Mouse (Mus musculus): Measurements from ENCODE around the gene Tchh. TPM values are rescaled to one million over a fixed set of nuclear protein-coding genes. Genes with fewer than 3 reads are reported as not detected.
"Not testable (repeated sequence)": the region's sequence is repeated elsewhere in the genome, so short reads cannot be mapped to it uniquely, and the experiment has no call there.

The Tchh gene
- polyA plus RNA-seq, 1 experiment from 2014 or later, result 0.47 TPM

GRCm38 (mm10) chr3:93444343-93445164 is 2.4 kb downstream of the Tchh start:
- Histone ChIP-seq H3K4me1 (ENCODE audit: control insufficient read depth in 2 of 2, insufficient read depth in 2 of 2, low read length in 2 of 2) (peaks cover 6 to 12% of the 10 kb centered on the region in 2 experiments; a peak in 2 of 4 replicates), H3K4me3 (ENCODE audit: control insufficient read depth in 1 of 2, insufficient read depth in 1 of 2, low read depth in 1 of 2, low read length in 2 of 2) (peak overlapping the region; percentile 49 to 55), H3K9me3 (ENCODE audit: control insufficient read depth, low read length) (no peaks in the 10 kb centered on the region), H3K27ac (replicated peaks in 1 of 2; ENCODE audit: control insufficient read depth in 1 of 2, insufficient read depth in 1 of 2, low read depth in 2 of 2, low read length in 2 of 2) (no peak overlapping the region), H3K36me3 (ENCODE audit: control insufficient read depth, insufficient read depth, low read length) (no peaks in the 10 kb centered on the region), H3K9ac (ENCODE audit: low read length) (peak overlapping the region; percentile 31), H3K4me2 (ENCODE audit: low read length) (peak overlapping the region; percentile 76), H3K27me3 (ENCODE audit: control insufficient read depth, insufficient read depth, low read length) (peaks cover 49% of the 10 kb centered on the region)
- peak; percentile 57 for ATAC-seq (ENCODE audit: insufficient number of reproducible peaks, insufficient read depth, low FRiP score, low read depth)
- WGBS, result under 1% methylated on average over 56 of the region's 56 CpGs

- peaks cover 52% of the 10 kb centered on the region for H3K27me3 ChIP-seq (ENCODE audit: control insufficient read depth, insufficient read depth, low read length)
- WGBS, result under 1% methylated on average over 36 of the region's 36 CpGs
- no peaks in the 10 kb centered on the region for H3K9me3 ChIP-seq (ENCODE audit: control insufficient read depth, low read length)
- no peak for ATAC-seq (ENCODE audit: insufficient number of reproducible peaks, insufficient read depth, low FRiP score, low read depth)
- peaks cover 6 to 12% of the 10 kb centered on the region in 2 experiments; a peak in 2 of 4 replicates for H3K4me1 ChIP-seq (ENCODE audit: control insufficient read depth in 2 of 2, insufficient read depth in 2 of 2, low read length in 2 of 2)
- H3K4me3 ChIP-seq (ENCODE audit: control insufficient read depth in 1 of 2, insufficient read depth in 1 of 2, low read depth in 1 of 2, low read length in 2 of 2), result peak overlapping the region; percentile 49 to 55
- H3K36me3 ChIP-seq (ENCODE audit: control insufficient read depth, insufficient read depth, low read length), result no peaks in the 10 kb centered on the region
- peak overlapping the region; percentile 76 for H3K4me2 ChIP-seq (ENCODE audit: low read length)
- no peak overlapping the region for H3K27ac ChIP-seq (replicated peaks in 1 of 2; ENCODE audit: control insufficient read depth in 1 of 2, insufficient read depth in 1 of 2, low read depth in 2 of 2, low read length in 2 of 2)
- peak overlapping the region; percentile 31; the same call in 1 of the 2 replicates for H3K9ac ChIP-seq (ENCODE audit: low read length)
Observed at GRCm38 (mm10) chr3:93445165-93445705, 3.1 kb downstream of the Tchh start.

GRCm38 (mm10) chr3:93446128-93446755 is 4.1 kb downstream of the Tchh start:
- peak overlapping the region; percentile 62 for H3K9ac ChIP-seq (ENCODE audit: low read length)
- H3K4me1 ChIP-seq (ENCODE audit: control insufficient read depth in 2 of 2, insufficient read depth in 2 of 2, low read length in 2 of 2), result peaks cover 6 to 12% of the 10 kb centered on the region in 2 experiments; a peak in 2 of 4 replicates
- WGBS, result under 1% methylated on average over 54 of the region's 54 CpGs
- H3K27me3 ChIP-seq (ENCODE audit: control insufficient read depth, insufficient read depth, low read length), result peaks cover 45% of the 10 kb centered on the region
- no peaks in the 10 kb centered on the region for H3K36me3 ChIP-seq (ENCODE audit: control insufficient read depth, insufficient read depth, low read length)
- no peaks in the 10 kb centered on the region for H3K9me3 ChIP-seq (ENCODE audit: control insufficient read depth, low read length)
- ATAC-seq (ENCODE audit: insufficient number of reproducible peaks, insufficient read depth, low FRiP score, low read depth), result no peak
- H3K4me2 ChIP-seq (ENCODE audit: low read length), result peak overlapping the region; percentile 76
- H3K4me3 ChIP-seq (ENCODE audit: control insufficient read depth in 1 of 2, insufficient read depth in 1 of 2, low read depth in 1 of 2, low read length in 2 of 2), result peak overlapping the region; percentile 49 to 55
- H3K27ac ChIP-seq (replicated peaks in 1 of 2; ENCODE audit: control insufficient read depth in 1 of 2, insufficient read depth in 1 of 2, low read depth in 2 of 2, low read length in 2 of 2), result no peak overlapping the region

GRCm38 (mm10) chr3:93446756-93447137 is 4.6 kb downstream of the Tchh start:
- H3K36me3 ChIP-seq (ENCODE audit: control insufficient read depth, insufficient read depth, low read length); H3K9me3 ChIP-seq (ENCODE audit: control insufficient read depth, low read length); ATAC-seq (ENCODE audit: insufficient number of reproducible peaks, insufficient read depth, low FRiP score, low read depth): not testable (repeated sequence)
- Histone ChIP-seq H3K9ac (ENCODE audit: low read length) (peak overlapping the region; percentile 62), H3K4me3 (ENCODE audit: control insufficient read depth in 1 of 2, insufficient read depth in 1 of 2, low read depth in 1 of 2, low read length in 2 of 2) (peak overlapping the region; percentile 49 to 55), H3K27me3 (ENCODE audit: control insufficient read depth, insufficient read depth, low read length) (peaks cover 45% of the 10 kb centered on the region), H3K4me1 (ENCODE audit: control insufficient read depth in 2 of 2, insufficient read depth in 2 of 2, low read length in 2 of 2) (peaks cover 6 to 12% of the 10 kb centered on the region in 2 experiments; a peak in 2 of 4 replicates), H3K4me2 (ENCODE audit: low read length) (peak overlapping the region; percentile 76), H3K27ac (replicated peaks in 1 of 2; ENCODE audit: control insufficient read depth in 1 of 2, insufficient read depth in 1 of 2, low read depth in 2 of 2, low read length in 2 of 2) (0 out of 4 replicates have a peak overlapping the region, but pooled peaks of 1 of the 2 experiments have one; percentile 19)
- under 1% methylated on average over 32 of the region's 32 CpGs for WGBS

GRCm38 (mm10) chr3:93447138-93447841 is 5.2 kb downstream of the Tchh start:
- Histone ChIP-seq H3K4me2 (ENCODE audit: low read length) (peak overlapping the region; percentile 76), H3K27me3 (ENCODE audit: control insufficient read depth, insufficient read depth, low read length) (peaks cover 40% of the 10 kb centered on the region), H3K4me1 (ENCODE audit: control insufficient read depth in 2 of 2, insufficient read depth in 2 of 2, low read length in 2 of 2) (peaks cover 6 to 12% of the 10 kb centered on the region in 2 experiments; a peak in 2 of 4 replicates), H3K27ac (replicated peaks in 1 of 2; ENCODE audit: control insufficient read depth in 1 of 2, insufficient read depth in 1 of 2, low read depth in 2 of 2, low read length in 2 of 2) (0 out of 4 replicates have a peak overlapping the region, but pooled peaks of 1 of the 2 experiments have one; percentile 19), H3K9ac (ENCODE audit: low read length) (peak overlapping the region; percentile 62), H3K4me3 (ENCODE audit: control insufficient read depth in 1 of 2, insufficient read depth in 1 of 2, low read depth in 1 of 2, low read length in 2 of 2) (peak overlapping the region; percentile 49 to 55), H3K36me3 (ENCODE audit: control insufficient read depth, insufficient read depth, low read length) (no peaks in the 10 kb centered on the region), H3K9me3 (ENCODE audit: control insufficient read depth, low read length) (no peaks in the 10 kb centered on the region)
- WGBS, result 1% methylated on average over 59 of the region's 59 CpGs
- ATAC-seq (ENCODE audit: insufficient number of reproducible peaks, insufficient read depth, low FRiP score, low read depth), result peak; percentile 35; the same call in 1 of the 2 replicates

GRCm38 (mm10) chr3:93466556-93466955 is 24.4 kb downstream of the Tchh start:
- Histone ChIP-seq H3K4me3 (ENCODE audit: control insufficient read depth in 1 of 2, insufficient read depth in 1 of 2, low read depth in 1 of 2, low read length in 2 of 2) (no peak overlapping the region), H3K27ac (replicated peaks in 1 of 2; ENCODE audit: control insufficient read depth in 1 of 2, insufficient read depth in 1 of 2, low read depth in 2 of 2, low read length in 2 of 2) (no peak overlapping the region), H3K9me3 (ENCODE audit: control insufficient read depth, low read length) (no peaks in the 10 kb centered on the region), H3K36me3 (ENCODE audit: control insufficient read depth, insufficient read depth, low read length) (no peaks in the 10 kb centered on the region), H3K9ac (ENCODE audit: low read length) (no peak overlapping the region), H3K27me3 (ENCODE audit: control insufficient read depth, insufficient read depth, low read length) (no peaks in the 10 kb centered on the region), H3K4me2 (ENCODE audit: low read length) (no peak overlapping the region), H3K4me1 (ENCODE audit: control insufficient read depth in 2 of 2, insufficient read depth in 2 of 2, low read length in 2 of 2) (no peaks in the 10 kb centered on the region)
- ATAC-seq (ENCODE audit: insufficient number of reproducible peaks, insufficient read depth, low FRiP score, low read depth), result no peak
- WGBS, result 62% methylated on average over 3 of the region's 3 CpGs

- WGBS, result 41% methylated on average over 4 of the region's 4 CpGs
- H3K9ac ChIP-seq (ENCODE audit: low read length), result no peak overlapping the region
- no peaks in the 10 kb centered on the region for H3K36me3 ChIP-seq (ENCODE audit: control insufficient read depth, insufficient read depth, low read length)
- no peaks in the 10 kb centered on the region for H3K4me1 ChIP-seq (ENCODE audit: control insufficient read depth in 2 of 2, insufficient read depth in 2 of 2, low read length in 2 of 2)
- no peak overlapping the region for H3K27ac ChIP-seq (replicated peaks in 1 of 2; ENCODE audit: control insufficient read depth in 1 of 2, insufficient read depth in 1 of 2, low read depth in 2 of 2, low read length in 2 of 2)
- no peak overlapping the region for H3K4me2 ChIP-seq (ENCODE audit: low read length)
- H3K27me3 ChIP-seq (ENCODE audit: control insufficient read depth, insufficient read depth, low read length), result no peaks in the 10 kb centered on the region
- H3K4me3 ChIP-seq (ENCODE audit: control insufficient read depth in 1 of 2, insufficient read depth in 1 of 2, low read depth in 1 of 2, low read length in 2 of 2), result no peak overlapping the region
- no peaks in the 10 kb centered on the region for H3K9me3 ChIP-seq (ENCODE audit: control insufficient read depth, low read length)
- ATAC-seq (ENCODE audit: insufficient number of reproducible peaks, insufficient read depth, low FRiP score, low read depth), result no peak
Observed at GRCm38 (mm10) chr3:93467130-93467529, 25.0 kb downstream of the Tchh start.
